Mouse (Mus musculus) heart, adult 9 months (tissue): Measurements from ENCODE around the gene Ndufaf2.

Experiments used
- DNase-seq, 2 experiments: peaks; one replicate each; pipeline ENCODE4 v3.0.0; 2022; ENCODE audit warnings: low spot score in 2 of 2

Ndufaf2 gene

DNA sequence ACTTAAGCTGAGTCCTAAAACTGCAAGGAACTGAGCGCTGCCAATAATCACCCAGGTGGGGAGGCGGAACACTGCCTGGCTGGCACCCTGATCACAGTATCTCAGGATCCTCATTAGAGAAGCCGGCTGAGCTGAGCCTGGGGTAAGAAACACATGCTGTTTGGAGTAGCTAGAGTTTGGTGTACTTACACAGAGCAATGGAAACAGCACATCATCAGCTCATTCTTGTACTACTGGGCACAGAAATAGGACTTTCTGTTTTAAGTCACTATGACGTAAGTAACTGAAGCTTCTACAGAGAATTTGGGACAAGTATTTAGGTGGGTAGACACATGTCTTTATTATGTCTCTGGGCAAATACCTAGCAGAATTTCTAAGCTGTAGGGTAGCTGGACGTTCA is 72.4 kb downstream of the Ndufaf2 start:
- no peak for DNase-seq

DNA sequence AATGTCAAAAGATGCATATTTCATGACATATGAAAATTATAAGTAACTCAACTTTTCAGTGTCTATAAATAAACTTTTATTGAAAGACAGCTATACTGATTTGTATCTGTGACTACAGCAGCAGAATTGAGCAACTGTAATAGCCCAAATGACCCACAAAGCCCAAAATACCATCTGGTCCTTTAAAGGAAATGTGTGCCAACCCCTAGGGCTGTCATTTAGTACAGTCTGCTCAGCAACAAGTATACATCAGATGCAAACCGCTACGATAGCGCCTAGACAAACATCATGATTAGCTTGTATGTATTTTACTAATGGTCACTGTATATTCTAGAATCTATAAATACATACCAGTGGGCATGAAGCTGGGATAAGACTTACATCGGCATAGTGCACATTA is 74.3 kb downstream of the Ndufaf2 start:
- no peak for DNase-seq

DNA sequence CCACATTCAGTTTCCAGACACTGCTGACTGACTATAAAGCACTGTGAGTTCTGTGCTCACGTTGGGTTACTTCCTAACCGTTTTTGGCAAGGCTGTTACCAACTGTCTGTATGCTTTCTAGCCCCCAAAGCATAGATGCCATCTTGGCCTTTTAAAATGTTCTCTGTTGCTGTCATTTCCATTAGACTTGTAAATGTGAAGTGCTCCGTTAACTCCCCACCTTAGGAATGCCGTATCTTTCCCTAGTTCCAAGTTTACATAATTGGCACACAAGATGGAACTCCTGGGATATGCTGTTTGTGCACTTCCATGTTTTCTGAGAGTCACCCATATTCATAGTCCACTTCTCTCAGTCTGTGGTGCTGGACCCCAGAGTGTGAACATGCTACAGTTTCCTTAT is 80.5 kb downstream of the Ndufaf2 start:
- no peak for DNase-seq

DNA sequence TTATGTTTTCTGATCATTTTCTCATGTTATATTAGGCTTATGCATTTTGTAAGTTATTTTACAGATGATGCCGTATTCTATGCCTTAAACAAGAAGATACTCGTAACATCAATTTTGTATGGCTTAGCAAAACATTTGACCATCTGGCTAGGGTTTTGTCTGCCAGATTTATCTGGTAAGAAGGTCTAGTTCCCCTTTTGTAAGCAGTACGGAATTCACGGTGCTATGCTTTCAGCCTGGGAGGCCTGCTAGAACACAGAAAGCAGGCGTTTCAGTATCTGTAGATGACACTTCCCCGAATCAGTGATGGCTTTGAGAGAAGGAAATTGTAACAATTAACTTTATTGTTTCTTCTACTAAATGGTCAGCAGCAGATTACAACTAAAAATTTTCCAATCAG is 80.9 kb downstream of the Ndufaf2 start:
- DNase-seq: no peak

DNA sequence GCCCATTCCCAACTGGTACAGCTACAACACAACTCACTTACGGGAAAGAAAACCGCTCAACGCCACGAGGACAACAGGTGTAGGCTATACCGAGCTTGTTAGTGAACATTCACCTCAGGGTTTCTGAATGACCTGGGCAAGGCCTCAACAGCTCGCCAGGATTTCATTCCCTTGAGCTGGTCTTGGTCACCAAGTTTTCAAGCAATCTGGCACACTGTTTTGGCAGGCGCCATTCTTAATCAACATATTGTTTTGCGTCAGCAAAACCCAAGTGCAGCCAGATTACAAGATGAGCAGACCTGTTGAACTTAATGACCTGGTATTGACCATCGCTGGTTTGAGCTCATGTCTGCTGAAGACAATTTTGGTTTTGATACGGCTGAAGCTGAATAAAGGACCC is 88.3 kb downstream of the Ndufaf2 start:
- no peak for DNase-seq

DNA sequence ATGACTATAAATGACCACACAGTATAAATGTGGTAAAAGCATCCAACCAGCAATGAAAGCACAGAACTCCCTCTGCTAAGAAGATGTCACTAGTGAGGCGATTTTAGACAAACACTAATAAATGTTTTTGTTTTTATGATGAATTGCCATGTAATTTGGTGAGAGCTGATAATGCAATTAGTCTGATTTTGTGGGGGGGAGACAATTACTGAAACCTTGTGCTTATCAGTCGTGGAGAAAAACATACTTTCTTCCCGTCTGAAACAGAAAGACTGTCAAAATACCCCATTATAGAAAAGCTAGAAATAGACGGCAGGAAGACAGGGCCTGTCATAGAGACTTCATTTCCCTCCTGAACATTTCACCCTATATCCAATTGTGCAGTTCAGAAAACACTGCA is 89.3 kb downstream of the Ndufaf2 start:
- no peak for DNase-seq

DNA sequence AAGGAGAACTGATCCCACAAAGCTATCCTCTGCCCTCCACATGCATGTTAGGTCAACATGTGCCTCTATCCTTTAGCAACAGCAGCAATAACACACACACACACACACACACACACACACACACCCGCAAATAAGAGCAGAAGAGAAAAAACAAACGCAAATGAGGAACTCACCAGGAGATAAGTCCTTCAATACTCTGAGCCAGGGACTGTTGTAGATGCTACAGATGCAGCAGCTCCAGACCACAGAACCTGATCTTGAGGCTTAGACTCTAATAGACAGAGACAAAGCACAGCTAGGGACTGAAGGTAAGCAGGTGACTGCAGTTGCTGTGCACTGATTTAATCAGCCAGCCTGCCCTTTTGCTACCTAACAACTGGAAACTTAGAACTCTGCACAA is 92.4 kb downstream of the Ndufaf2 start:
- no peak for DNase-seq

DNA sequence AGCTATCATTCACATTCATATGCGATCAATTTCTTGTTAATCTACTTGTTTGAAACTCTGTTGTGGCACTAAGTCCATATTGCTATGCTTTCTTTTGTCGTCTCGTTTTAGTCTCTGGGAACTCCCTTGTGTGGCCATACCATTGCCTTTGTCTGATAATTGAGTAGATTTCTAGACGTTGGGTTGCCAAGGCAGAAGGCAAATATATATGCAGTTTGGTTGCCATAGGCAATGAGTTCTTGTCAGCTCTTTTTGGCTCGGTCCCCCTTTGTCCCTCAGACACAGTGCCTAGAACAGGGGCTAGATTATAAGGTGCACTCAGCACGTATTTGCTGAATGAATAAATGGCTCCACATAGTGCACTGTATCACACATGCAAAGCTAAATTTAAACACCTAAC is 94.1 kb downstream of the Ndufaf2 start:
- DNase-seq: no peak

DNA sequence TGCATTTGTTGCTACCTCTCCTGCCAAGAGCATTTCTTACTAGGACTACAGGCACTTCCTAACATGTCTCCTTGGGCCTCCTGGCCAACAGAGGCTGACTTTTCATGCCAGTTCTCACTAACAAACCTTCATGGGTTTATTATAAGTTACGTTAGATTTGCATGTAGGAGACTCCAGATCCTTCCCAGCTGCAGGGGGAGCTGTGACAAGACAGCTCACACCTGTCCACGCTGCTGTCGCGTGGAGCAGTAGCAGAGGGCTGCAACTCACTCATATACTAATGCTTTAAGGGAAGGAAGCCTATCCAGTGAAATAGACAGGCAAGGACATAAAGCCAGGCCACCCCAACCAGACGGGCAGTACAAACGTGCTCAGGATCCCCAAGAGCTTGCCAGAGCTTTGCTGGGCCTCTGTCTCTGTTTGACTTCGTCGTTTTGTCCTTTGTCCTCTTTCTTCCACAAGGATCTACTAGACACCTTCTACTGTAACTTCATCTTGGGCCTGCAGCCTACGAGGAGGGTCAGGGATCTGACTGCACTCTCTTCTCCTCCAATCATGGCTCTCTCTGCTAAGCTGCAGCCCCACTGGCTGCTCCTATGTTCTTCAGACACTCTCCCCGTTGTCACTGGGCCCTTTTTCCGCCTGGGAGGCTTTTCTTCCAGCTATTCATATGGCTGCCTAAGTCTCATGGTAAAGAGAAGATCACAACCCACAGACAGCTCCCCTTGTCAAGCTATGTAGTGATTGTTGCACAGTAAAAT is 94.9 kb downstream of the Ndufaf2 start:
- no peak for DNase-seq

DNA sequence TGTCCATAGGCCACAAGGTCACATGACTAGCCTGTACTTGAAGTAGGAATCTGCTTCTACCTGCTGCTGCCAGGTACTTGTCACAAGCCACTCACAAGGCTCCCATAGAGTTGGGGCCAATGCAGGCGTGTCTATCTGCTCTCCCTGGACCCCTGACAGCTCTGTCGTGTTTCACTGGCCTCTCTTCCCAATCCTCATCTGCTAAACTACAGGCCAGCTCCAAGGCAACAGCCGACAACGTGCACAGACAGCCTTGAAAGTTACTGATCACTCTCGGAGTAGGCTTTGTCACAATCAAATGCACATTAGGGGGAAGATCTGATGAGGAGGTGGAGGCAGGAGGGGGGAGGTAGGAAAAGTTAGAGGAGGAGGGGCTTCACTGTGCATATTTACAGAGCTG is 95.5 kb downstream of the Ndufaf2 start:
- DNase-seq: no peak

DNA sequence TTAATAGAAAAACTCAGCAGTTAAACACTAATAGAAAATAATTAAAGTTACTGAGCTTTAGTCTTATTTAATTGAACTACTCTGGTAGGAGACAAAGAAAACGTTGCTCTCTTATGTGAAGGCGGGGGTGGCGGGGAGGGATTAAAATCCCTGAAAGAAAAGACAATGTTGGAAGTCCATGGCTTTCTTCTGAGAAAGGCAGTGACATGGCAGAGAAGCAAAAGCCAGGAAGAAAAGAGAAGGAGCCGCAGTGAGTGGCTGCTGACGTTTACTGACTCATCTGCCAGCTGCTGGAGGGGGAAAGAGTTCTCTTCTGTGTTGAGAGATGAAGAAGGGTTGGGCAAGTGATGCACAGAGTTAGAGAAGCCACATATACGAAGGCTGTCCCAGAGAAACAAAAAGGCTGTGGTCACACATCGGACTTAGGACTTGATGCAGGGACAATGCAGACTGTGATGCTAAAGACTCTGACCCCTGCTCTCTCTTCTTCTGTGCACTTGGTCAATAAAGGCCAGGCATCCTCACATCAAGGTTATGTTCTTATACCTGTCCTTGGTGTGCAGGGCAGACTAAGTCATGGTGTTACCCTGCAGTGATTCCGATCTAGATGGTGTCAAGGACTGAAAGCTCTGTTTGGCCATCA is 97.4 kb downstream of the Ndufaf2 start:
- DNase-seq: no peak

DNA sequence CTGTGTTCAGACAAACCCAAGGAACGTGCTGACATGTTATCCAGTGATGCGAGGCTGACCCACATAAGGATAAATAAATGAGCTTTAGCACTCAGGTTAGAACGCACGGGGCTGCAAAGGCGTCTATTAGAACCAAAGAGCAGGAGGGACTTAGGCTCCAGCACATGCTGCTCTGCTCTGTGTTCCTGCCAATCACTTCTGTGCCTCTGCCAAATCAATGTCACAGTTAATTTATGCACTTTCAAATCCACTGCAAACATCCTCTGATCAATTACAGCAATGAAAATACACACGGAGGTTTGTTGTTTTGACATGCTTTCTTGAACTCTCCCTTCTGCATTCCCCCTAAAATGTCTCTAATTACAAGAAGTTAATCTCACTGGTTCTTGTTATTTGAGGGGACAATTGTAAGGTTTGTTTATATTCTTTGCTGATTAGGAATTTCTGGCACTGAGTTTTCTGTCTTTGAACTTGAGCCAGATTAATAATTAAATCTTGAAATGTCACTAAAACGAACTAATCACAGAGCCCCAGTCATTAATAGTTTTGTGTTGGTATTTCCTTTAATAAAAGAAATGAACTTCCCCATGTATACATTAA is 98.0 kb downstream of the Ndufaf2 start:
- no peak for DNase-seq

DNA sequence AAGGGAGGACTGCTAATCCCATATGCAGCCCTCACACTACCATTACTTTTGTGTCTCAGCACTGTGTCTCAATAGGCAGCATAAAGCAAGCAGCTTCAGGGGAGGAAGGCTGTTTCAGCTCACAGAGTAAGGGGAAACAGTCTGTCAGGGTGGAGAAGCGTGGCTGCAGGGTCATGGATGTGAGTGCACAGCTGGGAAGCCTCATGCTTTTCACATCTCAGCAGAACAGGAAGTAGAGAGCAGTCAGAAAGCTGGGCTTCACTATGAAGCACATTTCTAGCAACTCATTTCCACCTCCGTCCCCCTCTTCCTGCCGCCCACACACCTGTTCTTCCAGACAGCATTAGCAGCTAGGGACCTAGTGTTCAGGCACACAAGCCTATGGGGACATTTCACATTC is 101.5 kb downstream of the Ndufaf2 start:
- DNase-seq: peak in 1 of 2 experiments; percentile 24

DNA sequence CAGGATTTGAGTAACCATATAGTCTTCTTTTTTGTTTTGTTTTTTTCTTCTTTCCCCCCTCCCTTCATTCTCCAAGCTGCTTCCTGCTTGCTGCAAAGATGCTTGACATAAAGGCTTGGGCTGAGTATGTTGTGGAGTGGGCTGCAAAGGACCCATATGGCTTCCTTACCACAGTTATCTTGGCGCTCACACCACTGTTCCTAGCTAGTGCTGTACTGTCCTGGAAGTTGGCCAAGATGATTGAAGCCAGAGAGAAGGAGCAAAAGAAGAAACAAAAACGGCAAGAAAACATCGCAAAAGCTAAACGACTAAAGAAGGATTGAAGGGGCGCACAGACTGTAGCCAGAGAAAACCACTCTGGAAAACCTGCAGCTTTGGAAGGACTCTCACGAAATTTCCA is 111.1 kb downstream of the Ndufaf2 start:
- DNase-seq: no peak

DNA sequence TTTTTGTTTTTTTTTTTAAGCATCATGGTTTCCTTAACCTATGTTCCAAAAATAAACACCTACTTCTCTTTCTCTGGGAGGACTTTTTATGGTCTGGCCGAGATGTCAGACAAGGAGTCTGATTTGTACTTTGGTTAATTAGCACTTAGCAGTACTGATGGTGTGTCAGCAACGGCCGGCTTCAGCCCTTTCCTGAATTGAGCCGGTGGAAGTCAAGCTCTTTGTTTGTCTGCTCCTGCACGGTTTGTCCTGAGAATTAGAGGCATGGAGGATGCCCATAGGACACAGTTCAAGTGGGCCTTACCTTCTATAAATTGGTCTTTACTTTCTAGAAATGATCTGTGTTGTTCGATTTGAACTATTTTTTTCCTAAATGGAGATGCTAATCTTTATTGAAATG is 111.5 kb downstream of the Ndufaf2 start:
- no peak for DNase-seq

DNA sequence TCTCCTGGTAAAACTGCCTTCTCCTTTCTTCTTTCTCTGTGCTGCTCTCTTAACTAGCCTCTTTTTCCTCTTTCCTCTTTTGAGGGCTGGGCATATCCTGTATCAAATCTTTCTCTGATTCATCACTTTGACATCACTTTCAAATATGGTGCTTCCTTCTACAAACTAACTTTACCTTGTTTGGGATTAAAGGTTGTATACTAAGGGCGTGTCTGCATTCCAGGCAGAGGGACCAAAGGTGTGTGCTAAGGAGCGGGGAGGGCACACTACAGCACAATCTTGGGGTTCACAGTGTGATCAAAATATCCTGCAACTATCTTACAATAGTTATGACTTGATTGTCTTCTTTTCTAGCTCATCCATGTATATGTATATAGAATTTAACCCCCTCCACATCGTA is 112.4 kb downstream of the Ndufaf2 start:
- no peak for DNase-seq

DNA sequence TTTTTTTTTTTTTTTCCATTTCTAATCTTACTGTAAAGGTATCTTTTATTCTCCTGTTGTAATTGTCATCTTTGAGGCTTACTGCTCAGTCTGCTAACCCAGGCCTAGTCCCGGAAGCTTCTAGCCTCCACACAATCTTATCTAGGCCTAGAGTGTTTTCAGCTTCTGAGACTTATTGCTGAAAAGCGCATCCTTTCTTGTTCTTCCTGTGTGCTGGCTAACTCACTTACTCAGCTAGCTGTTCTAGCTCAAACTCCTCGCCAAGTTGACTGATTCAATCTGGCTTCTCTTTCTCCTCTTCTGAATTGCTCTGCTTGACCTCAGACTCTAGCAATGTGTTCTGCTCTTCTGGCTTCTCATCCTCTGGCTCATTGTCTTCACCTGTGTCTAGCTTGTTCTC is 112.8 kb downstream of the Ndufaf2 start:
- DNase-seq: no peak

DNA sequence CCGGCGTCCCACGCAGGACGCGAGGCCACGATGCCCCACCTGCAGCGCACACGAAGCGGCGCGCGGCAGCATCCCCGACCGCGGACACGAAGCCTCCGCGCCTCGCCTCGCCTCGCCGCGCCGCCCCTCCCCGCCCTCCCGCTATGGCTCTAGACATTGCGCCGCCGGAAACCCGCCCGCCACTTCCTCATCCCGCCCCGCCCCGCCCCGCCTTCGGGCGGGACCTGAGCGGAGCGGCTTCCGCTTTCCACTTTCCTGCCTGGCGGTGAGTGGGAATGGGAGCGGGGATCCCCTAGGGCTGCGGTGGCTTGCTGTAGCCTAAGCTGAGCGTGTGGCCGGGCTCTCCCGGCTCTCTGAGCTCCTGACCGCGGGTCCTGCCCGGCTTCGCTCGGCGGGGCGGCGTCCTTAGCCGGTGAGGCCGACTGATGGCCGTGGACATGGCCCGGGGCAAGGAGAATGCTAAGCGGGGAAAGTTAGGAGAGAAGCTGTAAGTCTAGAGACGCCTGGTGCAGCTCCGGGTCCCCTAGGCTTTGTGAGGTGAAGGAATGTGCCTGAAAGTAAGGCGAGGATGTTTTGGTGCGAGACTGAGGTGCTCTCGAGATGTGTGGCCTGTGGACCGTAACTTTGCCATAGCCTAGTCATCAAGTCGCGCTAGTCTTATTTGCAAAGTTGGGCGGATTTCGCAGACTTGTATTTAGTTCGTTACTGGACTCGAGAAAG is 114.0 kb downstream of the Ndufaf2 start, which contains the start of gene Smim15:
TSS of gene Smim15 (plus strand) at position 225 of the 720 bp plus-strand sequence.
- peak; percentile 89 to 91 for DNase-seq

DNA sequence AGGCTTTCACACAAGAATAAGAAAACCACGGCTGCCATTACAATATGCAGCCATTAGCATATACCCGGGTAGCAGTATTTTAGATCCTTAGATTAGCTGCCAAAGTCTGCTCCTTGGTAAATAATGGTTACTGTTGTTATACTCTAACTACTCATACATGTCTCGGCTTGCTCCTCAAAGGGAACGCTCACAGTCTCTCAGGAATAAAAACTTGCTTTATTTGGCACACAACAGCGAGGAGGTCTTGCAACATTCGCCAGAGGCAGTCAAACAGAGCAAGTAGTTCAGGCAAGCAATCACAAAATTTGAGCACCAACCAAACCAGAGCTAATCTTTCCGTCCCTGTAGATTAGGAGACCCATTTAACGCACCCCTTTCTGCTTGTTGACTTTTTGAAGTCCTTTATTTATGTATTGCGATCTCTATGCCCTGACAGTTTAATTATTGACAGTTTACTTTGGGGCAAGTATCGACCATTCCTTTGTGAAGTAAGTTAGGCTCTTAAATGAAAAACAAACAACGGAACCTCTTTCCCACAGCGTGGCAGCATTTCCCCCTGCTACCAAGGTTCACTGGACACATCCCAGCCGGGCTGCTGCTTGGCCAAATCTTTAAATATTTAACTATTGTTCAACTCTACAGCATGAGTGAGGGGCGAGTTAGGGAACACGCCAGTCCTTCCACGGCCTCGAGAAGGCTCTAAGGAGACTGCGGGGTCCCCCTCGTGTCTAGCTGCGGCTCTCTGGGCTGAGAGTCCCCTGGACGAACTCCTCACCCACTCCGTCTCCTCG is 114.8 kb downstream of the Ndufaf2 start:
- peak; percentile 54 to 57 for DNase-seq

DNA sequence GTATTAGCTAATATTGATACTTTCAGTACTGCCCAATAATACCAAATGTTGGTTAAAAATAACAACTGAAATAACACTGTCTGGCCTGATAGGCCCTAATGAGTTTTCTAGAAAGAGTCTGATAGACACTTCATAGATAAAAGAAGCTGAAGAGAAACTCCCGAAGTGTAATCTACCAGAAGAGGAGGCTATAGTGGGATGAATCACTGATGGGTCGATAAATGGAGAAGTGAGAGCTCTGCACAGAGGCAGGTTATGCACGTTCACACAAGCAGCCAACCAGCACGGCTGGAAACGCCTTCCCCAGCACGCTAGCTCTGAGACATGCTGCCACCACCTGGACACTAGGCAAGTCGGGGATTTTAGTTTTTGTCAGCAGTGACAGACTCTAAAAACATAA is 117.1 kb downstream of the Ndufaf2 start:
- peak; percentile 38 to 52 for DNase-seq

DNA sequence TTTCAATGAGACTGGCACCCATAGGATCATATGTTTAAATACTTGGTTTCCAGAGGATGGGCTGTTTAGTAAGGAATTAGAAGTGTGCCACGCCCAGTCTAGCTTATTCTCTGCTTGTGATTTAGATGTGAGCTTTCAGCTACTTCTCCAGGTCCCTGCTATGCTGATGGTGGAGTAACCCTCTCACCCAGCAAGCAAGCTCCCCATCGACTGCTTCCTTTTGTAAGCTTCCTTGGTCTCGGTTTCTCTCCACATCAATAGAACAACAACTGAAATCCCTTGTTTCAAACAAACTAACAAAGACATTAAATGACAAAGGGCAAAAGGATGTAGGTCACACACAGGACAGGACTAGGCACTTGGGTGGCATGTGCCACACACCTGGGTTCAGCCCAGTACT is 118.0 kb downstream of the Ndufaf2 start:
- no peak for DNase-seq

DNA sequence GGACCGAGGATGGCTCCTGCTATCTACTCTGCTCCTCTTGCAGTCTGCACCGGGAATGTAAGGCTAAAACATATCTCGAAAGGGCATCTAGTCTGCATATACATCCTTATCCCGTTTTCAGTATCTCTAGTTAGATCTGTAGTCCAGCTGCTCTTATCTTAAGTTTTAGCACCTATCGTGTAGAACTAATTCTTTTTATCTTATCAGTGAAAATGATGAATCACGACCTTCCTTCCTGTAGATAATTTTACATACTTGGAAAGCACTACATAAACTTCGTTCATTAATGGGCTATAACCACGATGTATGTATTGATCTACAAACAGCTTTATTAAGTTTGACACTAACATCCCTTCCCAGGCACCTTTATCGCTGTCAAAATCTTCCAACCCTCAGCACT is 118.5 kb downstream of the Ndufaf2 start:
- no peak for DNase-seq
